Mouse (Mus musculus): ENCODE results near the gene Pum3.
"Not testable (repeated sequence)": the region's sequence is repeated elsewhere in the genome, so short reads cannot be mapped to it uniquely, and the experiment has no call there.

The Pum3 gene

DNA sequence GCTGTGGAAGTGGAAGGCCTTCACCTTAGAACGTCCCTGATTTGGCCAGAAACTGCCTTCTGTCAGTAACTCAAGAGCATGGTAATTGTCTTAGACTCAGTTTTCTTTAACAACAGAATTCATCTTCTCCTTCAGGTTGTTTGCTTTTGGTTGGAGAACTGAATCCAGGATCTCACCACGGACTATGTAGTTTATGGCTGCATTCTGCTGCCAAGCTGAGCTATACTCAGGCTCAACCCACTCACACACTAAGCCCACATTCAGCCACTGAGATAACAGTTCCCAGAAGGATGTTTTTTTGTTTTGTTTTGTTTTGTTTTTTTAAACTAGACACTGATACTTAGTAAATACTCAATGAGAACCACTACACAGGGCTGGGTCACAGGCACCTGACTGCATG, 38.3 kb downstream of the Pum3 start:
- no peak for DNase-seq

DNA sequence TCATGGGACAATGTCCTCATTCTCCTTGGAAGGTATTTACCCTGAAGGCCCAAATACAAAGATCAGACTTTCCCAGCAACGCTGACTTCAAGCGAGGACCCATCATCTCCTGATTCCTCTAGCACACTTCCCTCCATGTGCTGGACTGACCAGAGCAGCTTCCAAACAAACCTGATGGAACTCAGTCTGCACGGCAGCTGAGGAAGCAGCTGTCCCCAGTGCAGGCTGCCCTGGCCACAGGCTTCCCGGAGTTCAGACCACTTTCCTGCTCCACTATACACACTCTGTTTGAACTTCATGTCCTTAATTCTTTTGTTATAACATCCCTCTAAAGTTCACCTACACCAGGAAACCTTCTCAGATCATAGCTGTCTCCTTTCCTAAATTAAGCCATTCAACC, 40.1 kb downstream of the Pum3 start:
- not testable (repeated sequence) for DNase-seq

DNA sequence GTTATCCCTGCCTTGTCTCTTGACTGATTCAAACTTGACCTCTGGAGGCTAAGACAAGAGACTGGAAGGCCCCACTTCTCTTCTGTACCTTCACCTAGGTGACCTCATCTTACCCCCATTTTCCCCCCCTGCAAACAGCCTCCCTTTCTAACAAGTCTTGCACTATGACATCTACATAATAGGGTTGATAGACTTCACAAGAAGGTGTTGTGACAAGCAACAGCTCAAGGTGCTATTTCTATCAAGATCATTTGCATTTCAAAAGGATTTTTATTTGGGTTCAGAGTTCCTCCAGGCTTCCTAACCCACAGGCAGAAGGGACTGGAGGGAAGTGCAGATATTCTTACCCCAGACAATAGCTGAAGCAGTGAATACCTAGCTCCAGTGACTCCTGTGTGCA, 44.3 kb downstream of the Pum3 start:
- no peak for DNase-seq

DNA sequence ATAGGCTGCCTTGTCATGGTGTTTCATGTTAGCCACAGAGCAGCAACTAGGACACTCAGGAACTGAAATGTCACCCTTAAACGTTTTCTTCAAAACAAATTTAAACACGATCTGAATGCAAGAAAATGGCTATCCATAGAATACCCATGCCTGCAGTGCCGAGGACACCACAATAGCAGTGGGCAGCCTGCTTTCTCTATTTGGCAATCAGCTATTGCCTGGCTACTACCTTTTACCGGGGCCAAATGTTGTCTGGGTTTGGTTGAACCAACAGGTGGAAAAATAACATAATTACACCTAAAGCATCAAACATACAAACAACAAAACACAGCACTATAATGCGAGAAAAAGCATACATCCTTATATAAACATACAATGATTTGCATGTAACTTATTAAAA, 46.4 kb downstream of the Pum3 start:
- DNase-seq = no peak

DNA sequence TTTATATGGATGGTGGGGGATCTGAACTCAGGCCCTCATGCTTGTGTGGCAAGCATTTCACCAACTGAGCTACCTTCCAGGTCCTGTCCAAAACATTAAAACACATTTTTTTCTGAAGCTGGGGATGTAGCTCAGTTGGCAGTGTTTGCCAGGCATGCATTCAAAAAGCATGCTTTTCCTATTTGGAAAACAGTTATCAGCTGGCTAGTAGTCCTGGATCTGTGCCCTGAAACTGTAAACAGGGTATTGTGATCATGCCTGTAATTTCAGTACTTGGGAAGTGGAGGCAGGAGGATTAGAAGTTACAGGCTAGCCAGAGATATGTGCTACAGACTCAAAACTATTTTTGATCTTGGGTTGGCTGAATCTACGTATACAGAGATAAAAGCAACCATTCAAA, 47.5 kb downstream of the Pum3 start:
- DNase-seq = no peak

DNA sequence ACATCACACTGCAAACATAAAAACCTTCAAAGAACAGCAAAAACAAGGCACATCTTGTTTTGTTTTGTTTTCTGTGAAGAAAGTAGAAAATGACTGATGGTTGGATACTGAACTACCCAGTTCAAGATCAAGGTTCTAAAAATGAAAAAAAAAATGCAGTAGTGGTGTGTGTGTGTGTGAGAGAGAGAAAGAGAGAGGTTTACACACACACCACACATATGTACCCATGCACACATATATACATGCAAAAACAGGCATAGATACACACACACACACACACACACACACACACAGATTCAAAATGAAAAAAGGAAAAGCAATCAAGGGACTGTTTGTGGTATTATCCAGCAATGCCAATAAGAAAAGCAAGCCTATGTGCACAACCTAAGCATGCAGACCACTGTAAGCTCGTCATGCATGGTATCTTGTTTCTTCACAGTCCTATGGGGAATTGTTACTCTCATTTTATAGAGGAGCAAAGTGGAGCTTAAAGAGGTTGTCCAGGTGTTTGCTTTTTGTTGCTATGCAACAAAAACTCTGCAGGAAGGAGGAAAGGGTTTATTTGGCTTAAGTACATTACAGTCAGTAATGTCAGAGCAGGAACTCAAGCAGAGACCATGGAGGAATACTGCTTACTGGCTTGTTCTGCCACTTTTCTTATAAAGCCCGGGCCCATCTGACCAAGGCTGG, 49.8 kb downstream of the Pum3 start:
- no peak for DNase-seq

DNA sequence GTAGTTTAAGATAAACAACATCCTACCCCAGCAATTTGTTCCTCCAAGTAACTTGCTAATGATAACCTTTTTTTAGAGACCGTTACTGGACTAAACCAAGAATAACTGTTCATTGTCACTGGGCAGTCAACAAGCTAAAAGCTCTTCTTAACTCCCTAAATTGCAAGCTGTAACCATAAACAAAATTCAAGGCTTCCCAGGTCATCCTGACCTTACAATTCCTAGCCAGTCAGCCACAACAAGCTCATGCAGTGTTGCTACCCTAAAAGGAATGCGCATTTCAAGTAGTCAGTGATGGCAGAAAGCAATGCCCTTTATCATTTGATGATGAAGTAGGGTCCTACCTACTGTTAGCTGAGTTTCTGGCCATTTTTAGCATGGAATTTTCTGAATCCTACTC, 58.8 kb downstream of the Pum3 start:
- no peak for DNase-seq

DNA sequence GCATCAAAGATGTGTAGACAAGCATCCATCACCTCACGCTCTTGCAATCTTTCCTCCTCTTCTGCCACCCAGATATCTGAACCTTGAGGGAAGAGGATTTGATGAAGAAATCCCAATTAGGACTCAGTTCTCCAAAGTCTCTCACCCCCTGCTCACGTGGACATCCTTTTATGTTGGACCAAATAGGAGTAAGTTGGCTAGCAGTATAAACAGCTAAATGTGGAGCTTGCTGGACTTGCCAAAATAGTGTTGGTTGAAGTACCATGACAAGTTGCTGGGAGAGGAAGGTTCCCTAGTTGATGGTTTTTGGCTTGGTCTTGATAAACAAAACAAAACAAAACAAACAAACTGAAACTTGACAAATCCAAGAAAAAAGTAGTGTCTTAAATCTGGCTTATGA, 59.5 kb downstream of the Pum3 start:
- DNase-seq = no peak

DNA sequence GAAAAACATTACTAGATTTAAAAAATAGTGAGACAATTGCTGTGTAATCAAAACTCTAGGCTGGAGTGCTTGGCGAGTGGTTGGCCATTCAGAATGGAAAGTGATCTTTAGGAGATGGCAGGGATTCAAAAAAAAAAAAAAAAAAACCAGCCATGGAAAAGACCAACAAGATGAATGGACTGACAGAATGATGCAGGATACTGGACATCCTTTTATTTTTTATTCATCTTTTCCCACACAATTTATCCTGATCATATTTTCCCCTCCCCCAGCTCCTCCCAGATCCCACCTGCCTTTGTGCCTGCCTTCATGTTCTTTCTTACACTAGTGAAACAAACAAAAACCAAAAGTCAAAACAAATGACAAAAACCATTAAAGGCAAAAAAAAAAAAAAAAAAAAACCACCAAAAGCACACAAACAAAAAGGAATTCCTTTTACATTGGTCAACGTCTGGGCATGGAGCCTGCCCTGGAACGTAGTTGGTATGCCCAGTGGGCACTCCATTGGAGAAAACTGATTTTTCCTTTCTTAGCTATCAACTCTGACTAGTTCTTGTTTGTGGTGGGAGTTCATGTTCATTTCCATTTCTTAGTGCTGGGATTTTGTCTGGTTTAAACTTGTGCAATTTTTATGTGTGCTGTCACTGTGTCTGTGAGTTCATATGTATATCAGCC, 60.0 kb downstream of the Pum3 start:
- no peak for DNase-seq

DNA sequence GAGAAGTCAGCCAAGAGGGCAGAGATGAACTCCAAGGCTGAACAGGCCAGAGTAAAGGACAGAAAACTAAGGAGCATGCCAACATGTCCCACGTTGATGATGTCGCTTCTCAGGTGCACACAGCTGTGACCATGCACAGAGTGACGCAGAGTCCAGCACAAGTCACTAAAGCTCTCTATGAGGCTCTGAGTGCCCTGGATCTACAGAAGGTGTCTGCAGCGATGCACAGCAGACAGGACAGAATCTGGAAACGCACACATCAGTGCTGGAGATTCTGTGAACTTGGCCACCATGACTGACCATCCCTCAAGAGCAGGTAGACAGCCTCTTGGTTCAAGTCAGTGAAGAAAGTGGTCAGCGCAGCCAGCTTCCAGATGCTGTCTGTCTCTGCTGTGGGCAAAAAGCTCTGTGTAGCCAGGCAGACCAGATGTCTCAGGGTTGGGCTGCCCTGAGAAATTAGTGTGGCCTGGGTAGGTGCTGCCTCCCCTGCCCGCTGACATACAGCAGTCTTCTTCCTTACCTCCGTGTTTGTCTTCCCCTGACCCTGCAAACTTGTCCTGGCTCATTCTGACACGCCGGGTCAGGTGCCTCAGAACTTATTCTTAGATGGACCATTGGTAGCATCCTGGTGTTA, 63.4 kb downstream of the Pum3 start:
- no peak for DNase-seq

DNA sequence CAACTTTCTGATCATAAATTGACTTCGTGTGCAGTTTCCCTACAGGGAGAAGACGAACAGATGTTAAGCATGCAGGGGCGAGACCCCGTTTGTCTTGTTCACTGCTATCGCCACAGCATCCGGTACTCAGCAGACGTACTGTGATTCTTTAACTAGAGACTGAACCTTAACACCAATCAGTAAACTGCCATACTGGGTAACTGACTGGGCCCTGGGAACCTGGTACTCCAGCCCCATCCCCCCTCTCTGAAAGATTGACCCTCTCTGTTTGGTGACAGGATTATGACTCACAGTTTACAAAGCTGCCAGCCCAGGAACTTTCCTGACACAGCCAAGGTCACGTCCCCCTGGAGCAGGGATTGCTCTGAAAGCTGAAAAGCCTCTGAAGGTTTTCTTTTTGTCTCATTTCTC, 65.1 kb downstream of the Pum3 start:
- peak; percentile 47 for DNase-seq

DNA sequence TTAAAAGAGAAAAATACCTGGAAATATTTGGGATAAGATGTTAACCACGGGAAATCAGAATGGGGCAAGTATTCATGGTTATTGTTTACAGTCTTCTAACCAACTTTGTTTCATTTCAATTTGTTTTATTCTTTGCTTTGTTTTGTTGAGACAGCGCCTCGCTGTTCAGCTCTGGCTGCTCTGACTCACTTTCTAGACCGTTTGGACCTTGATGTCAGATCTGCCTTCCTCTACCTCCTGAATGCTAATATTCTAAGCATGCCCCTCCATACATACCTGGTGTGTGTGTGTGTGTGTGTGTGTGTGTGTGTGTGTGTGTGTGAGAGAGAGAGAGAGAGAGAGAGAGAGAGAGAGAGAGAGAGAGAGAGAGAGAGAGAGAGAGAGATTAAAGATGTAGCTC, 65.7 kb downstream of the Pum3 start:
- no peak for DNase-seq

DNA sequence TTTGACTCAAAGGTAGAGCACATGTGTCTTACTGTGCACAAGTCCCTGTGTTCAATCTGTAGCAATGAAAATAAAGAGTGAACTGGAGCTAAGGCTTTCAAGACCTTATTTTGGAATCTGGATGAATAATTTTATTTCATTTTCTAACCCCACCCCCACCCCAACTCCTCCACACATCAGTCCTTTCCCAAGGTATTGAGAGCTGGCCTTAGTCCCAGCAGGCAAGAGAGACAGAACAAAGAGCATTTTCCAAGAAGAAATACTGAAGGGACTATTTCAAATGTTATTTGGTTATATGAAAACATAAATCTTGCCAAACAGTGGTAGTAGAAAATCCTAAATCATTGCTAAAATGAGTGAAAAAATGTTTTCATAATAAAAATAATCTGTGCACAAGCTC, 69.2 kb downstream of the Pum3 start:
- no peak for DNase-seq

DNA sequence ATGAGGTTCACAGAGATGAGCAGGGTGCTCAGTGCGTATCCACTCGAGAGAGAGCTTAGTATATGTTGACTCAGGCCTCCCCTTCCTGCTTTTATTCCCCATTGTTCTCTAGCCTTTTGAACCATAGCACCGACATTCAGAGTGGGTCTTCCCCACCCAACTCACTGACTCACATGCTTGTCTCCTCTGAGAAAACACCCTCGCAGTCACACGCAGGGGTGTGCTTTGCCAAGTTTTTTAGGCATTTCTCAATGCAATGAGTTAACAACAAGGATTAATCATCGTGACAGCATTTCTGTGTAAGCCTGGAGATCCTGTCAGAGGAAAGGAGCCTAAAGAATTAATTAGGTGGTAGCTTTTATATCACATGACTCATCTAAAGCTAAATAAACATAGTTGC, 77.9 kb downstream of the Pum3 start:
- no peak for DNase-seq

DNA sequence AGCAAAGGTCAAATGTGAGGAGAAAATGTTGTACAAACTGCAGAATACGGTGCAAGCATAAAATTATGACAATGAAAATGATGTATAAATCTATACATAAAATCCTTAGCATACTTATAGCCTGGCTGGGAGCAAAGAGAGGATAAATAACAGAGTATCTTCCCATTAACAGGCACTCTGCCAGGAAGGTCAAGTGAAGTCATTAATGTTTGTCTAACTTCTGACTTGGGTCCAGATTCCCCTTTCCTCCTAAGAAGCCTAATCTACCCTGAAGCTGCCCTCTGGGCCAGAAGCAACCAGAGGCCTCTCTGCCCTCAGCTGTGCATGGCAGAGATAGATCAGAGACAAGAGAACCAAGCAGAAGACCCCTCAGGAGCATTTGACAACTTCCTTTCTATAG, 83.1 kb downstream of the Pum3 start:
- peak; percentile 86 for DNase-seq
